Mouse (Mus musculus): ENCODE results near the gene Mrps12. TPM values are rescaled to one million over a fixed set of nuclear protein-coding genes. Genes with fewer than 3 reads are reported as not detected.

Gene Mrps12
- polyA plus RNA-seq (2012; rRNA removed), result 74.4 and 84.5 TPM in 2 replicates

DNA sequence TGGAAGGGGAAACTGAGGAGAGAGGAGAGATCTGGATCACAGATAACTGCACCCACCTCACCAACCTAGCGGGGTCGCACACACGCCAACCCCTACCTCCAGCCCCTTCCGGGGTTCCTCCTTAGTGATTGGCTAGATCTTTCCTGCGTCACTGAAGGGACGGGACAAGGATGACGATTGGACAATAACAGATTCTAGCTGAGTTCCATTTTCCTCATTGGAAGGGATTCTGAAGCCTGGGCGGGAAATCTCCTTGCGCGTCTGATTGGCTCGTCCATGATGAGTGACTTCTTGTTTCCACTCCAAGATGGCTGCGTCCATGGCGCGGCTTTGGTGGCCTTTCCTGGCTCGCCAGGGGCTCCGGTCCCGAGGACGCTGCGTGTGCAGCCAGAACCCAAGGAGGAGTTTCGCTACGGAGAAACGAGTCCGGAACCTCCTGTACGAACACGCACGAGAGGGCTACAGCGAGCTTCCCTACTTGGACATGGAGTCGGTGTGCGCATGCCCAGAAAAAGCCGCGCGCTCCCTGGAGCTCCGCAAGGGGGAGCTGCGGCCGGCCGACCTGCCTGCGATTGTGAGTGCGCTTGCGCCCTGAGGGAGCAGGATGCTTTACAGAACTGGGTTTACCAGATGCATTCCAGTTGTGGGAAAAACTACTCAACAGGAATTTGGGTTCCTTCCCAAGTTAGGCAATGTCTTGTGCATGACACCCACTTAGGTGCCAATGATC lies at the start of gene Mrps12, which contains the start of gene Sars2:
Gene Mrps12, minus strand, starts transcription at position 112 of the 730 bp plus-strand sequence.
Gene Sars2, plus strand, starts transcription at position 284 of the 730 bp plus-strand sequence.
- WGBS, result under 1% methylated on average over 39 of the region's 39 CpGs
- no peaks in the 10 kb centered on the region for H3K27me3 ChIP-seq (ENCODE audit: control insufficient read depth, insufficient read depth, low read length)

GRCm38 (mm10) chr7:28790066-28790806 lies 48.6 kb upstream of the Mrps12 start:
- Histone ChIP-seq H3K4me3 (ENCODE audit: control insufficient read depth, insufficient read depth, low read length) (no peak overlapping the region), H3K36me3 (ENCODE audit: control insufficient read depth, insufficient read depth, low read length) (no peaks in the 10 kb centered on the region), H3K27me3 (ENCODE audit: control insufficient read depth, insufficient read depth, low read length) (no peaks in the 10 kb centered on the region), H3K4me1 (replicated peaks; ENCODE audit: control insufficient read depth, insufficient read depth, low read length) (peaks cover 47% of the 10 kb centered on the region), H3K27ac (ENCODE audit: control insufficient read depth, insufficient read depth, low read length) (peak overlapping the region; percentile 57; the same call in 1 of the 2 replicates)
- 84% methylated on average over 8 of the region's 8 CpGs for WGBS
- peak; percentile 52; the same call in 1 of the 2 replicates for TF ChIP-seq CTCF (IDR thresholded peaks at IDR 0.05; ENCODE audit: borderline replicate concordance, control insufficient read depth, extremely low read depth, insufficient read depth, low read length, poor library complexity)
- TF ChIP-seq POLR2A (IDR thresholded peaks at IDR 0.05; ENCODE audit: control insufficient read depth, extremely low read depth, insufficient read depth, low read length, poor library complexity), result no peak
- DNase-seq, result no peak

More for the DNA sequence above, at the start of gene Mrps12, which contains the start of gene Sars2:
- H3K4me3 ChIP-seq (ENCODE audit: control insufficient read depth, insufficient read depth, low read length), result peak within 1 kb of the TSS; percentile 64
- peaks cover 5% of the 10 kb centered on the region for H3K4me1 ChIP-seq (replicated peaks; ENCODE audit: control insufficient read depth, insufficient read depth, low read length)
- TF ChIP-seq CTCF (IDR thresholded peaks at IDR 0.05; ENCODE audit: borderline replicate concordance, control insufficient read depth, extremely low read depth, insufficient read depth, low read length, poor library complexity), result peak; percentile 92
- TF ChIP-seq POLR2A (IDR thresholded peaks at IDR 0.05; ENCODE audit: control insufficient read depth, extremely low read depth, insufficient read depth, low read length, poor library complexity), result peak; percentile 57
- peak; percentile 93 for DNase-seq
- no peaks in the 10 kb centered on the region for H3K36me3 ChIP-seq (ENCODE audit: control insufficient read depth, insufficient read depth, low read length)
- peak within 1 kb of the TSS; percentile 48; the same call in 1 of the 2 replicates for H3K27ac ChIP-seq (ENCODE audit: control insufficient read depth, insufficient read depth, low read length)

DNA sequence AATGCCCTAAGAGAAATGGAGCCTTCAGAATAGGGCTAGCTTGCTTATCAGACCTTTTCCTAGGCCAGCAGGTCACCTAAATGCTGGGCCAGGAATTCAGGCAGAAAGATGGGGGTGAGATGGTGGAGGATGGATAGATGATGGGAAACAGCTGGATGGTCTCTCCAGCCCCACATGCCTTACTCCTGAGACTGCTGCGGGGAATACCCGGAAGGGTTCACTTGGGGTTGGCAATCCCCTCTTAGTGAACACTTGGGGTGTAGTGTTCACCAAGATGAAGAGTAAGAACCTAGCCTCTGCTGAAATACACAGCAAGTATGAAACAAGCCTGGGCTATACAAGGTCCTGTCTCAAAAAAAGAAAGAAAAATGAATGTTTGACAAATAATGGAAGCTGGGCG lies 47.6 kb upstream of the Mrps12 start:
- H3K4me3 ChIP-seq (ENCODE audit: control insufficient read depth, insufficient read depth, low read length), result peak overlapping the region; percentile 54

DNA sequence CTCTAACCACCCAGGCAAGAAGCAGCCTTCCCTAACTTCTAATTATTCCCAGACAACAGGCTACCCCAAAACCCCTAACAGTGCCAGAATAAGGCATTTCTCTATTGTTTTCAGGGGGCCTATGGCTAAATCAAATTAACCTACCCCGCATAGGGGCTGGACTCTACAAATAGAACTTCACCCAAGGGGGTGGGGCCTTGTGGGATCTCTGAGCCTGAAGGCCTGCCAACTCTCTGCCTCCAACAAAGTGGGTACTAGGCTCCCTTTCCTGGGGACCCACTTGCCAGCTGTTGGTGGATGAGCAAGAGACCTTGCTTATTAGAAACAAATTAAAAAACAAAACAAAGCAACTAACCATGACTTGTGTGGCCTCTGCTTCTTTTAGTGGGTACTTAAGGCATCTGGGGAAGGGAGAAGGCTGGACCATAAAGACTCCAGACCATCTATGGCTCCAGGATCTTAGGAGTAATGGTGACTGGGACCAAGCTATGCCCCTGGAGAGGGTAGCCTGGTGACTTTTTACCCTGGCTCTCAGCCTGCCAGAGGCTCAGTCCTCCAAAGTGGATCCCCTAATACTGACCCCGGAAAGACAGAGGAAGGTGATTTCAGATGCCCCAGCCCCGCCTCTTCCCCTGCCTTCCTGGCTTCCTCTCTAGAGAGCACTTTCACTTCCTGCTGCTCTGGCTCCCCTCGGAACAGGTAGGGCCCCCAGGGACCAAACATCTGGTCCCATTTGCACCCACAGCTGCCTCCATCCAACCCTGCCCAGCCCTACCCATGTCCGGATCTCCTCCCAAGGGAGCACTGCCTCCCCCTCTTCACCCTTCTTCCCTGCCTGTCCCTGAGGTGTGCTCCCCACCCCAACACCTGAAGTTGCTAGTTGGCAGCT lies 46.9 kb upstream of the Mrps12 start, which contains the start of gene Rinl:
Gene Rinl, plus strand, starts transcription at position 663 of the 889 bp plus-strand sequence.
- H3K4me1 ChIP-seq (replicated peaks; ENCODE audit: control insufficient read depth, insufficient read depth, low read length), result peaks cover 63% of the 10 kb centered on the region
- 9% methylated on average over 5 of the region's 5 CpGs for WGBS
- peak within 1 kb of the TSS; percentile 65 for H3K27ac ChIP-seq (ENCODE audit: control insufficient read depth, insufficient read depth, low read length)
- no peak for TF ChIP-seq CTCF (IDR thresholded peaks at IDR 0.05; ENCODE audit: borderline replicate concordance, control insufficient read depth, extremely low read depth, insufficient read depth, low read length, poor library complexity)
- peak; percentile 69; the same call in 1 of the 2 replicates for TF ChIP-seq POLR2A (IDR thresholded peaks at IDR 0.05; ENCODE audit: control insufficient read depth, extremely low read depth, insufficient read depth, low read length, poor library complexity)
- H3K4me3 ChIP-seq (ENCODE audit: control insufficient read depth, insufficient read depth, low read length), result peak within 1 kb of the TSS; percentile 54
- H3K27me3 ChIP-seq (ENCODE audit: control insufficient read depth, insufficient read depth, low read length), result no peaks in the 10 kb centered on the region
- H3K36me3 ChIP-seq (ENCODE audit: control insufficient read depth, insufficient read depth, low read length), result no peaks in the 10 kb centered on the region
- peak; percentile 79 for DNase-seq

More for the DNA sequence above, 47.6 kb upstream of the Mrps12 start:
- no peaks in the 10 kb centered on the region for H3K27me3 ChIP-seq (ENCODE audit: control insufficient read depth, insufficient read depth, low read length)
- H3K4me1 ChIP-seq (replicated peaks; ENCODE audit: control insufficient read depth, insufficient read depth, low read length), result peaks cover 57% of the 10 kb centered on the region
- no peak for DNase-seq
- peak overlapping the region; percentile 57 for H3K27ac ChIP-seq (ENCODE audit: control insufficient read depth, insufficient read depth, low read length)
- 65% methylated on average over 3 of the region's 3 CpGs for WGBS
- TF ChIP-seq POLR2A (IDR thresholded peaks at IDR 0.05; ENCODE audit: control insufficient read depth, extremely low read depth, insufficient read depth, low read length, poor library complexity) (no peak), CTCF (IDR thresholded peaks at IDR 0.05; ENCODE audit: borderline replicate concordance, control insufficient read depth, extremely low read depth, insufficient read depth, low read length, poor library complexity) (no peak)
- H3K36me3 ChIP-seq (ENCODE audit: control insufficient read depth, insufficient read depth, low read length), result no peaks in the 10 kb centered on the region

DNA sequence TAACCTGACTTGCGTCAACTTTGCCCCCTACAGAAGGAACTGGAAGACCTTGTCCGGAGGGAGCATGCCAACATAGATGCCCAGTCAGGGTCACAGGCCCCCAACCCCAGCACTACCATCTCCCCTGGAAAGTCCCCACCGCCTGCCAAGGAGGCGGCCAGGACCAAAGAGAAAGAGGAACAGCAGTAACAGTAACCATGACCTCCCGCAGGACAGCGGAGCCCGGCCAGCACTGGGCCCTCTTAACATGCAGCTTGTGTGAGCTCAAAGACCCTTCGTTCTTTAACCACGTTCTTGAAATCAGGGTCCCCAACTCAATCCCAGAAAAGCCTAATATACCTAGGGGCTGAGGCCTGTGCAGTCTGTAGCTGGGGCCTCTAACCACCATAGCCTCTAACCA lies 46.3 kb upstream of the Mrps12 start:
- Histone ChIP-seq H3K36me3 (ENCODE audit: control insufficient read depth, insufficient read depth, low read length) (no peaks in the 10 kb centered on the region), H3K27ac (ENCODE audit: control insufficient read depth, insufficient read depth, low read length) (no peak overlapping the region; the same call in 1 of the 2 replicates), H3K4me3 (ENCODE audit: control insufficient read depth, insufficient read depth, low read length) (no peak overlapping the region), H3K27me3 (ENCODE audit: control insufficient read depth, insufficient read depth, low read length) (no peaks in the 10 kb centered on the region), H3K4me1 (replicated peaks; ENCODE audit: control insufficient read depth, insufficient read depth, low read length) (peaks cover 66% of the 10 kb centered on the region)
- no peak for DNase-seq
- WGBS, result 91% methylated on average over 9 of the region's 9 CpGs
- TF ChIP-seq POLR2A (IDR thresholded peaks at IDR 0.05; ENCODE audit: control insufficient read depth, extremely low read depth, insufficient read depth, low read length, poor library complexity), result no peak
- no peak for TF ChIP-seq CTCF (IDR thresholded peaks at IDR 0.05; ENCODE audit: borderline replicate concordance, control insufficient read depth, extremely low read depth, insufficient read depth, low read length, poor library complexity)

Data from thymus, adult 2 months (tissue).